Mouse (Mus musculus): Measurements from ENCODE around the gene 4930544D05Rik.

Gene 4930544D05Rik

GRCm38 (mm10) chr11:70641241-70641640 lies 25.6 kb downstream of the 4930544D05Rik start:
- DNase-seq (ENCODE audit: low spot score in 2 of 2): no peak

- no peak for DNase-seq (ENCODE audit: low spot score in 2 of 2)
Measured at GRCm38 (mm10) chr11:70643051-70643450, 27.4 kb downstream of the 4930544D05Rik start.

- no peak for DNase-seq (ENCODE audit: low spot score in 2 of 2)
Measured at GRCm38 (mm10) chr11:70644564-70645103, 29.0 kb downstream of the 4930544D05Rik start.

GRCm38 (mm10) chr11:70645461-70646258 lies 30.0 kb downstream of the 4930544D05Rik start:
- DNase-seq (ENCODE audit: low spot score in 2 of 2): no peak

- peak in 1 of 2 experiments; percentile 26 for DNase-seq (ENCODE audit: low spot score in 2 of 2)
Measured at GRCm38 (mm10) chr11:70646259-70646555, 30.6 kb downstream of the 4930544D05Rik start.

- DNase-seq (ENCODE audit: low spot score in 2 of 2): peak; percentile 86 to 95
Measured at GRCm38 (mm10) chr11:70646691-70647650, 31.3 kb downstream of the 4930544D05Rik start, which contains the start of the genes Rnf167 and Slc25a11. TSS of gene Rnf167 (plus strand) at chr11:70647235. TSS of gene Slc25a11 (minus strand) at chr11:70647479.

GRCm38 (mm10) chr11:70647716-70648420 lies 32.2 kb downstream of the 4930544D05Rik start:
- DNase-seq (ENCODE audit: low spot score in 2 of 2): peak in 1 of 2 experiments; percentile 29

- no peak for DNase-seq (ENCODE audit: low spot score in 2 of 2)
Measured at GRCm38 (mm10) chr11:70648512-70648911, 32.9 kb downstream of the 4930544D05Rik start.

- DNase-seq (ENCODE audit: low spot score in 2 of 2): no peak
Measured at GRCm38 (mm10) chr11:70649185-70649734, 33.6 kb downstream of the 4930544D05Rik start.

GRCm38 (mm10) chr11:70650322-70651175 lies 34.9 kb downstream of the 4930544D05Rik start:
- DNase-seq (ENCODE audit: low spot score in 2 of 2): no peak

- no peak for DNase-seq (ENCODE audit: low spot score in 2 of 2)
Measured at GRCm38 (mm10) chr11:70651391-70651790, 35.7 kb downstream of the 4930544D05Rik start.

GRCm38 (mm10) chr11:70652029-70652883 lies 36.6 kb downstream of the 4930544D05Rik start:
- no peak for DNase-seq (ENCODE audit: low spot score in 2 of 2)

GRCm38 (mm10) chr11:70652884-70653344 lies 37.3 kb downstream of the 4930544D05Rik start:
- DNase-seq (ENCODE audit: low spot score in 2 of 2): no peak

- peak in 1 of 2 experiments; percentile 67 for DNase-seq (ENCODE audit: low spot score in 2 of 2)
Measured at GRCm38 (mm10) chr11:70653345-70654197, 37.9 kb downstream of the 4930544D05Rik start.

GRCm38 (mm10) chr11:70654198-70654922 lies 38.7 kb downstream of the 4930544D05Rik start, which contains the start of gene Pfn1:
TSS of gene Pfn1 (minus strand) at chr11:70654644.
- peak in 1 of 2 experiments; percentile 70 for DNase-seq (ENCODE audit: low spot score in 2 of 2)

- DNase-seq (ENCODE audit: low spot score in 2 of 2): peak in 1 of 2 experiments; percentile 80
Measured at GRCm38 (mm10) chr11:70654923-70655570, 39.4 kb downstream of the 4930544D05Rik start.
